Mouse (Mus musculus) ES-E14 (cell line): Measurements from ENCODE around the gene Mef2b. TPM values are rescaled to one million over a fixed set of nuclear protein-coding genes. Genes with fewer than 3 reads are reported as not detected.

Experiments
- DNase-seq: peaks from one replicate; pipeline ENCODE4 v3.0.0-alpha.2; 2013; ENCODE audit warnings: low read depth, low spot score
- H3K27ac ChIP-seq: 2 replicates; pipeline ENCODE4 v1.5.1; 2012; ENCODE audit warnings: low read depth, mild to moderate bottlenecking, low read length, moderate library complexity, mixed read lengths; ENCODE audit not compliant: poor library complexity, insufficient read depth, severe bottlenecking
- H3K36me3 ChIP-seq: 2 replicates; pipeline ENCODE4 v1.6.1; 2012; ENCODE audit warnings: mild to moderate bottlenecking, low read length, moderate library complexity, mixed read lengths; ENCODE audit not compliant: control insufficient read depth, poor library complexity, insufficient read depth, severe bottlenecking
- H3K4me1 ChIP-seq, 2 experiments: fragments of 150-350 bp in 1 of 2; sonication (generic) in 1 of 2; 2 replicates each; pipeline ENCODE4 v1.6.1; 2012; ENCODE audit warnings: low read length in 2 of 2, mild to moderate bottlenecking in 1 of 2, mixed read lengths in 1 of 2; ENCODE audit not compliant: control insufficient read depth in 2 of 2, insufficient read depth in 2 of 2, poor library complexity in 1 of 2
- H3K4me3 ChIP-seq, 2 experiments: fragments of 150-350 bp in 1 of 2; sonication (generic) in 1 of 2; 2 replicates each; pipeline ENCODE4 v1.5.1; 2012; ENCODE audit warnings: low read length in 2 of 2, low read depth in 1 of 2, mild to moderate bottlenecking in 1 of 2, mixed read lengths in 1 of 2; ENCODE audit not compliant: insufficient read depth in 1 of 2, poor library complexity in 1 of 2, severe bottlenecking in 1 of 2
- H3K9ac ChIP-seq: 2 replicates; pipeline ENCODE4 v1.6.1; 2012; ENCODE audit warnings: low read depth, mild to moderate bottlenecking, low read length, mixed read lengths; ENCODE audit not compliant: poor library complexity, insufficient read depth, severe bottlenecking
- H3K9me3 ChIP-seq: fragments of 150-350 bp; sonication (generic); 2 replicates; pipeline ENCODE4 v1.6.1; 2012; ENCODE audit warnings: low read depth, mild to moderate bottlenecking, low read length; ENCODE audit not compliant: control insufficient read depth, insufficient read depth
- CHD2 ChIP-seq: IDR thresholded peaks from 2 replicates; pipeline ENCODE4 v1.6.1; 2014; ENCODE audit warnings: mild to moderate bottlenecking, low read depth, low read length, inconsistent platforms
- HCFC1 ChIP-seq: IDR thresholded peaks from 2 replicates; pipeline ENCODE4 v1.6.1; 2012; ENCODE audit warnings: low read length, inconsistent platforms, borderline replicate concordance; ENCODE audit not compliant: insufficient read depth
- MAFK ChIP-seq: IDR thresholded peaks from 2 replicates; pipeline ENCODE4 v1.6.1; 2014; ENCODE audit warnings: mild to moderate bottlenecking, low read depth, low read length, inconsistent platforms; ENCODE audit not compliant: insufficient read depth
- ZC3H11A ChIP-seq: IDR thresholded peaks from 2 replicates; pipeline ENCODE4 v1.6.1; 2012; ENCODE audit warnings: low read depth, mild to moderate bottlenecking, inconsistent platforms, low read length, borderline replicate concordance
- ZNF384 ChIP-seq: IDR thresholded peaks from 2 replicates; pipeline ENCODE4 v1.6.1; 2012; ENCODE audit warnings: low read depth, low read length, inconsistent platforms
- in situ Hi-C, 2 experiments: fragments of 600-800 bp; cut with MboI; formaldehyde crosslinking; loops; one replicate each; pipeline ENCODE4 v1.15.1; 2025; ENCODE audit warnings: low sequenced_read_pairs in 2 of 2, inconsistent platforms in 1 of 2; ENCODE audit not compliant: unreplicated experiment in 2 of 2
- total RNA-seq: library from RNA; depleted of rRNA; stranded (reverse); fragments of 300-350 nt; gene quantifications from 2 replicates; pipeline ENCODE4 v1.2.3, GENCODE M21; 2012

Mef2b gene
- total RNA-seq, 1 experiment: 3.6 TPM

DNA sequence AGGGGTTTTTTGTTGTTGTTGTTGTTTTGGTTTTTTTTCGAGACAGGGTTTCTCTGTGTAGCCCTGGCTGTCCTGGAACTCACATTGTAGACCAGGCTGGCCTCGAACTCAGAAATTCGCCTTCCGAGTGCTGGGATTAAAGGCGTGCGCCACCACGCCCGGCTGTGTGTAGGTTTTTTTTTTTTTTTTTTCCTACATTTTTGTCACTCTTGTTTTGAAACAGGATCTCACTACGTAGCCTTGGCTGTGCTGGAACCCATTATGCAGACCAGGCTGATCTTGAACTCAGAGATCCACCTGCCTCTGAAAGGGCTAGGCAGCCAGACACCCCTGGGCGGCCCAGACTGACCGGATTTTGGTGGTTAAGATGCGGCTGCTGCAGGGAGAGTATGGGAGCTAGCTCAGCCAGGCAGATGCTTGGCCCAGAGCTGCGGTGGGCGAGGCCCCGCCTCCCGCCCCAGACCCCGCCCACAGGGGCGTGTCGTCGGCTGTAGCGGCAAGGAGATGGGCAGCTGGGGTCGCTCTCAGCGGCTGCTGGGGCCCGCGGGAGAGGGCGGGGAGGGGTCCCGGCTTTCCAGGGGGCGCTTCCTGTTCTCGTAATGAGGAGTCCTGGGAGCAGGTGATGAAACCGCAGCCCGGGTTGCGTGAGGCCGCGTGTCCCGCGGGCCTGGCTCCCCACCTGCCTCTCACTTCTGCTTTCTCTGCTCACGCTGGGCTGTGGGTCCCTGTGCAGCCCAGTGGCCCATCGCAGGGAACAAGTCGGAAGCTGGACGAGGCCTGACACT lies 18.8 kb downstream of the Mef2b start:
- DNase-seq: peak; percentile 47
- no peak for TF ChIP-seq MAFK
- no peak for TF ChIP-seq CHD2
- TF ChIP-seq ZC3H11A: no peak
- TF ChIP-seq HCFC1: 0 out of 2 replicates have a peak, but pooled peaks have one; percentile 21
- peak; percentile 88 for TF ChIP-seq ZNF384
- H3K4me1 ChIP-seq: peaks cover 4 to 11% of the 10 kb centered on the region in 2 experiments
- H3K27ac ChIP-seq: peak overlapping the region; percentile 78; the same call in 1 of the 2 replicates
- peak overlapping the region; percentile 84 for H3K9ac ChIP-seq
- peak overlapping the region; percentile 59 to 79 for H3K4me3 ChIP-seq
- in situ Hi-C loops: no loop called here
- no peaks in the 10 kb centered on the region for H3K36me3 ChIP-seq
- no peaks in the 10 kb centered on the region for H3K9me3 ChIP-seq

- in situ Hi-C loops: no loop called here
- H3K9me3 ChIP-seq: no peaks in the 10 kb centered on the region
- no peak for TF ChIP-seq MAFK
- no peak for TF ChIP-seq HCFC1
- TF ChIP-seq ZNF384: no peak
- TF ChIP-seq CHD2: no peak
- TF ChIP-seq ZC3H11A: no peak
- DNase-seq: no peak
- H3K9ac ChIP-seq: no peak overlapping the region; the same call in 1 of the 2 replicates
- H3K4me1 ChIP-seq: peaks cover 4 to 9% of the 10 kb centered on the region in 2 experiments
- no peaks in the 10 kb centered on the region for H3K36me3 ChIP-seq
- peak overlapping the region in 1 of 2 experiments; percentile 79; a peak in 2 of 4 replicates for H3K4me3 ChIP-seq
- H3K27ac ChIP-seq: no peak overlapping the region
Observed at GRCm38 (mm10) chr8:70159211-70159610, 19.7 kb downstream of the Mef2b start.

- TF ChIP-seq ZNF384 (no peak), MAFK (no peak), HCFC1 (no peak), CHD2 (no peak), ZC3H11A (no peak)
- Histone ChIP-seq H3K9ac (no peak overlapping the region), H3K4me3 (no peak overlapping the region)
Observed at GRCm38 (mm10) chr8:70160015-70160414, 20.5 kb downstream of the Mef2b start.

GRCm38 (mm10) chr8:70163316-70163715 lies 23.8 kb downstream of the Mef2b start:
- Histone ChIP-seq H3K36me3 (no peaks in the 10 kb centered on the region), H3K9ac (no peak overlapping the region), H3K4me1 (peaks cover 4 to 14% of the 10 kb centered on the region in 2 experiments), H3K27ac (no peak overlapping the region), H3K9me3 (no peaks in the 10 kb centered on the region), H3K4me3 (no peak overlapping the region)
- no peak for TF ChIP-seq CHD2
- no peak for TF ChIP-seq HCFC1
- no peak for TF ChIP-seq ZC3H11A
- no peak for TF ChIP-seq MAFK
- no peak for TF ChIP-seq ZNF384
- DNase-seq: no peak
- in situ Hi-C loops: no loop called here

More at GRCm38 (mm10) chr8:70160015-70160414, 20.5 kb downstream of the Mef2b start:
- Histone ChIP-seq H3K36me3 (no peaks in the 10 kb centered on the region), H3K9me3 (no peaks in the 10 kb centered on the region), H3K27ac (no peak overlapping the region), H3K4me1 (peaks cover 4 to 12% of the 10 kb centered on the region in 2 experiments)
- in situ Hi-C loops: no loop called here
- no peak for DNase-seq
